Mouse (Mus musculus) cerebellum, postnatal 36 days (tissue): ENCODE measurements around the gene Wdr82.

Source experiments
- DNase-seq, 2 experiments: peaks; one replicate each; pipeline ENCODE4 v3.0.0; 2021 to 2022; ENCODE audit warnings: mixed read lengths in 2 of 2

Wdr82 gene

DNA sequence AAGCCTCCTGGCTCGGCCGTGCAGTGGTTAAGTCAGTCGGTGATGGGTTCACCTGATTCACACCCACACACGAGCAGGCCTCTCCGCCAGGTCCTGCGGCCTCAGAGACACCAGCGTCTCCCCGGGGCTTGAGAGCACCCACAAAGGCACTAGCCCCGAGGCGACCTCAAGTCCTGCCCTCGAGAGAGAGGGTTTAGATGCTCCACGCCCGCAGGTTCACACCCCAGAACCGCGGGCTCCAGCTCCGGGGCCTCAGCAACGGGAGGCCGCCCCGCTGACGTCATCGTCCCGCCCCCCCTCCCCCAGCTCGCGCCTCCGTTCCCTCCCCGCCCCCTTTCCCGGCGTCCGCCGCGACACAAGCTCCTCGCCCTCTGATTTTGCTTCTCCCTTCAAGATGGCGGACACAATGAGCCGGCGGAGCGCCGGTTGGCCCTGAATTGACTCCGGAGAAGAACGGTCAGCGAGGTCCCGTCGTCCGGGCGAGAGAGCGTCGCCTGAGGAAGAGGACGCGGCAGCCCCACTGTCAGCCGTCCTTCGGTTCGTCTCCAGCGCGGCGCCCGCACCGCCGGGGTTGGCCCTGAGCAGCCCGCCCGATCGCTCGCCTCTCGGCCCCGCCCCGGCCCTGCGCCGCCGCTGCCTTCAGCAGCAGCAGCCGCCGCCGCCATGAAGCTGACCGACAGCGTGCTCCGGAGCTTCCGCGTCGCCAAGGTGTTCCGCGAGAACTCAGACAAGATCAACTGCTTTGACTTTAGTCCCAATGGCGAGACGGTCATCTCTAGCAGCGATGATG, at the start of gene Wdr82:
Gene Wdr82 (plus strand): TSS at position 373 of the 790 bp plus-strand sequence.
- peak; percentile 88 to 92 for DNase-seq

DNA sequence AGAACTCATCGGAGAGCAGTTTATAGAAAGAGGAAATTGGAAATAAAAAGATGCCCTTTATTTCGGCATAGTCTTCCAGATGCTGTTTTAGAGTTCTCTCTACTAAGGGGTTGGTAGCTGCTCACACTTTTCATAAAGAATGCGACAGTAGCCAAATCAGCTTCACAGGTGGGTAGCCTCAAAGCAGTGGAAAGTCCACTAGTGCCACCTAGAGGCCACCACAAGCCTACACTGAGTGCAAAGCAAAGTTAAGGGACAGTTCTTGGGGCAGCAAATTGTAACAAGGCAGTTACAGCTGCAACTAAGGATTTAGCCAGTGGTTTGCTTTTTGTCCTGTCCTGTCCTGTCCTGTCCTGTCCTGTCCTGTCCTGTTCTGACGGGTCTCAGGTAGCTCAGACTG, 47.1 kb upstream of the Wdr82 start:
- DNase-seq, result peak; percentile 37 to 41

DNA sequence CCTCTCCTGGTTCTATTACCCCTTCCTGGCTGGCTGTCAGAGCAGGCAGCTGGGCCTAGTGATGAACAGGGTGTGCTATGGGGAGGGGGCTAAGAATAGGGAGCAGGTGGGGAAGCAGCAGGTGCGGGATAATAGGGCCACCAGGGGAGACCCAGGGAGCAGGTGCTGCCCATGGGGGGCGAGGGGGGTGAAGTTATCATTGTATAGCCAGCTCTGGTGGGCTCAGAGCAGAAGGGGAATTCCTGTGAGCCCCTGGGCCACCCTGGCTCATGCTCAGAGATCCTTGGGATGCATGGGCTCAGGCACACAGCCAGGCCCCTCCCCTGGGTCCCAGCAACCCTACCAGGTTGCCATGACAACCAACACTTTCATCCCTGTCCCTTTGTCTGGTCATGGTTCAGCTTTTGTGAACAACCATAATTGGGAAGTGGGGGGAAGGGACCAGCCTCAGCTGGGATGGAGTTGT, 43.9 kb upstream of the Wdr82 start:
- no peak for DNase-seq

DNA sequence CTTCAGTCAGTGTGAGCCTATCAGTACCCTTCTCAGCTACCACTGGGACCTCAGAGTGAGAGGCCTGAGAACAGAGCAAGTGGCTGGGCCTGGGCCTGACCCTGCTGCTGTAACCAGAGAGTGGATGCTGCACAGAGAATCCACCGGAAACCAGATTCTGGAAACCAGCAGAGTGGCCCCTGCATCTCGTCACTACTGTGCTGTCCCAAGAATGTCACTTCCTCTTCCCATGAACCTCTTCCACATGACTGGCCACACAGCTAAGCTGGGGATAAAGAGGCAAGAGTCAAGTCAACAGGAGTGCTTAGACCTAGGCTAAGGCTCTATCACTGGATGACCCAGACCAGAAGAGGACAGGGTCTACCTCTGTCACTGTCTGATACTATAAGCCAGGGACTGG, 41.7 kb upstream of the Wdr82 start:
- no peak for DNase-seq

DNA sequence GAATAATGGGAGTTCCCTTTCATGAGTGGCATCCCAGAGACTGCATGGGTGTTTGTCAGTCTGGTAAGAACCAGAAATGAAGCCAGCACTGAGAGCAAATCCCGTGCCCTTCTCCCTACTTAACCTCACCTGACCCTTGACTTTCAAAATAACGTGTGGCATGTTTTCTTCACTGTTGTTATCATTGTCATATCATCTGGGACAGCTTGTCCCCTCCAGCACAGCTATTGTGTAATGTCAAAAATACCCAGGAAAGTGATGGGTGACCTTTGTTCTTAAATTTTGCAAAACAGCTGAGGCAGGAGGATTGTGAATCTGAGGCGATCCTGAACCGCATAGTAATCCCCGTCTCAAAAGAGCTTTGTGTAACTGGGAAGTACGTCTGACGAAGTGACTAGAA, 40.5 kb upstream of the Wdr82 start:
- DNase-seq, result no peak

DNA sequence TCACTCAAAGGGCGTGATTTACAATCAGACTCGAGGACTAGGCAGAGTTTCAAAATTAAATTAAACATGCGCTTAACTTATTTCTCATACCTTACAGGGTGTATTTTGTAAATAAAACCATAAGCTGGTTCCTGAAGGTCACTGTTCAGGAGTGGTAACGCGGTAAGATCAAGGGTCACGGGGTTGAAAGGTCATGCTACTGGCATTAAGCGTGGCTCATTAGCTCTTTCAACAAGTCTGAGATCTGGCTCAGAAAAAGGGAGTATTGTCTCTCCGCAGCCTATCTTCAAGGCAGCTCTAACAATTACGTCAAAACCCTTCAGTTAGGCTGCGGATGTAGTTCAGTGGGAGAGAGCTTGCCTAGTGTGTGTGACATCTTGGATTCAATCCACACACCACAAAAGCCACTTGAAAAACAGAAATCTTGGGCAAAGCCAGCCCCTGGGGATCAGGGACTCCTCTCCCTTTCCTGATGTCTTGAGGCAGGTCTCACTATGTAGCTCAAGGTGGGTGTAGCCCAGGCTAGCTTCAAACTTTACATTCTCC, 33.0 kb upstream of the Wdr82 start:
- no peak for DNase-seq

DNA sequence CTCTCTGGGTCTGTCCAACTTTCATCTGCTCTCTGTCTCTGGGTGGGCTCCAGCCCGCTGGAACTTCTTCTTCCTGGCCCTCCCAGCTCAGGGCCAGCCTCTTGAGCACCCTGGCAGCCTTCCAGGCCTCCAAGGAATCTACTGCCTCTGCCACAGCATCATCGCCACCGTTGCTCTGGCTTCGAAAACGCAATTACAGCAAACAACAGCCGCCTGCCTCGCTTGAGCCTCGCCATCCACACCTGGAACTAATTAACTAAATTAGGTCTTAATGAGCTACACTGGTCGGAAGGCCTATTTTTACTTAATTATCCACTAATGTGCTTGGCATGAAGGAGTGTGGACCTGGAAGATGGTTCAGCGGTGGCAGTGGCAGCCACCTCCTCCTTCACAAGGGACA, 31.0 kb upstream of the Wdr82 start:
- DNase-seq, result peak; percentile 31

DNA sequence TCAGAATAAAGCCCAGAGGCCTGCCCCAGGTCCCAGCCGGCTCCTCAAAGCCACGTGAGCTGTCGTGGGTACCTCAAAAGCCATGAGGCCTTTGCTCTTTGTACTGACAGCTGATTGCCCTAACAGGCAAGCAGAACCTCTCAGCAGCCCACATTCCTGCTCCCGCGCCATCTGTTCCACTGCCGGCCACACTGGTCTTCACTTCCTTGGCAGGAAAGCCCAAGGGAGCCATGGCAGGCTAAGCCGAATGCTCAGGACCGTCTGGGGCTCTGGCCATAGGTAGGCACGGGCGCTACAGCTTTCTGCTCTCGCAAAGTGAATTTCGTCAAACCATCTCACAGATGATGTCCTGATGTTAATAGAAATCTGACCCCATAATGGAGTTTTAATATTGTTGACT, 28.8 kb upstream of the Wdr82 start:
- DNase-seq, result peak; percentile 72 to 74

DNA sequence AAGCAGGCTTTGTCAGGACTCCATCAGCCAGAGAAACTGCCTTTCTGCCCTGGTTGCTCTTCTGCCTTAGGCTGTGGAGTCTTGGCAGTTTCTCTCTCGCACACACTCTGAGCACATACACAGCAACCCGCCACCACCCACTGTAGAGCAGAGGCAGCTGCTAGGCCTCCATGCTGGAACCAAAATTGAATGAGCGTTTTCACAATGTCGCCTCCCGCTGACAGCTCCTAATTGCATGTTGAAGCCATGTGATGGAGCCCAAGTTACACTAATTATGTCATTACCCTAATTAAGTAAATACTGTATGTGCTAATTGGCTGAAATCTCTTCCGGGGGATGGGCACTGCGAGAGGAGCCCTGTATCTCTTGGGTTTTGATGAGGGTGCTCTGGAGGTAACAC, 26.6 kb upstream of the Wdr82 start:
- DNase-seq, result no peak

DNA sequence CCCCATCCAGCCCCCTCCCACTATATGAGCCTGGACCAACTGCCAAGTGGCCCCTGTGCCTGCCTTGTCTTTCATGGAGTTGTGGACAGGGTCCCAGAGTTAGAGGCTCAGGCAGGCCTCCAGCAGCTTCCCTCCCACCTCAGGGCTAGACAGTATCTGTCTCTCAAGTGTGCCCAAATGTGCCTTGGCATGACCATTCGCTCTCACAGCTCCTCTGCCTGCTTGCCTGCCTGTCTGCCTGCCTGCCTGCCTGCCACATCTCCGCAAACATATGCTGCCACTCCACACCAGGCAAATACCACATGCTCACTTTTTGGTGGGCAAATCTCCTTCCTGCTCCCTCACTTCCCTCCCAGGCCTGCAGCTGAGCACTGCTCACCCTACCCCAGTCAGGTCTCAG, 25.1 kb upstream of the Wdr82 start:
- no peak for DNase-seq

DNA sequence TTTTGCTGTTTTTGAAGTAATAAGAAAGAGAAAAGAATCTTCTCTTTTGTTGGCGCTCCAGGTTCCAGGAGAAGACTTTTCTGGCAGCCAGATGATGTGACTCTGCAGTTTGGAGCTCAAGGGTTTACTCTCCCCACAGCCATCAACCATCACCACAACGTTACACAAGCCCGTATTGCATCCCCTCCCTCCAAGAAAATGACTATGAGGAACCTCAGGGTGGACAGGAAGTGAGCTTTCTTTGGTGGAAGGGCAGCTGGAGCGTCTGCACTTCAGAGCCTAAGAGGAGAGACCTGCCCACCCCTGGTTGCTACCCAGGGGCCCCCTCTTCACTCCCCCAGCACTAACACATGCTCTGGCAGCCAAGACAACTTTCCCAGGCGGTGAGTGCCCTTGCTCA, 23.4 kb upstream of the Wdr82 start:
- no peak for DNase-seq

DNA sequence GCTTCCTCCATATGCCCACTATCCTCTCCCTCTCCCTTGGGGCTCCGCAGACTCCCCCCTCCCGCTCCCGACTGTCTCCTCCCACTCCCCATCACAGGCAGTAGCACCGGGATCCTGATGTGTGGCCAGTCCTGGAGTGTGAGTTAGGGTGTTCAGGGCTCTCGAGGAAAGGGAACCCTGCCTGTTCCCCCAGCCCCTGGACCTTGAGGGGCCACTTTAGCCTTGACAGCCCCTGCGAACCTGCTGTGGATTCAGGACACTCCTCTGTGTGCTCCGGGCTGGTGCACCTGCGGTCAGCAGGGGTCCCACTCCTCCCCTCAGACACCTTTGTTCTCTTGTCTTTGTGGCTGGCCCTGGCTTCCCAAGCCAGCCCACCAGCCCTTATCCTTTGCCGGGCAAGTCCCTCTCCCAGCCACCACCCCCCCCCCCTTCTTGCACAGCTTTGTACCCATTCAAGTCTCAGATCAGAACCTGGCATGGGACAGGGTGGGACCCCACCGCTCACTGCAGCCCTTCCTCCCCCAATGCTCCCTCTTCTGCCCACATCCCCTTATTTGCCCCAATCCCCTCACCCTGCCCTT, 22.8 kb upstream of the Wdr82 start:
- DNase-seq, result no peak

DNA sequence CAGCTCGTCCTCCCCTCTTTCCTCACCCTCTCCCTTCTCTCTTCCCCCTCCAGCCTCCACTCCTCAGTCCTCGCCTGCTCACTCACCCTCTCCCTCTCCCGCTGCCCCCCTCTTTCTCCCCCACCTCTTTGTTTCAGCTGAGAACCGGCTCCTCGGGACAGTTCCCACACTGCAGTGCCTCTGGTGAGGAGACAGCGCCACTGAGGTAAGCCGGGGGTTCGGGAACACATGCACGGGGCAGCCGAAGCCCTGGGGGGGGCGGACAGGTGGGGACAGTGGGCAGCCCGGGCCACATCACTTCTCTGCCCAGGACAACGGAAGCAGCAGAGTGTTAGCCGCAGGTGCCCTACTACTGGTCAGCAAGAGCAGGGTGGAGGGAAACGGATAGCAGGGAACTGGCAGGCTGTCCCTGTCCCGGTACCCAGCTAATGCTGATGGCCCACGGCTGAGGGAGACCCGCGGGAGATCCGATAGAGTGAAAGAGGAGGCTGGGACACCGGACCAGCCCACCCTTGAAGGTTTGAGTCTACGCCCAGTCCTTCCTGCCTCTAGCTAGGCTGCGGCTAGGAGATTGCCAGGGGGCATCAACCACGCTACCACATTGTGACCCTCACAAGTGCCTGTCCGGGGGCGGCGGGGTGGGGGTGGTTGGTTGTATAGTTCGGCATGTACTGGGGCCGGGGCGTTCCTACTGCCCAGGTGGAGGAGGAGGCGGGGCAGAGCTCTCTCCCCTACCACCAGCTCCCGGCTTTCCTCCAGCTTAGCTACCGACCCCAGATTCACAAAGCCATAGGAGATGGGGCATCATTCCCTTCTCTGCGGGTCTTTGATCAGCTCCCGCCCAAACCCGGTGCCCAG, 22.0 kb upstream of the Wdr82 start:
- no peak for DNase-seq

DNA sequence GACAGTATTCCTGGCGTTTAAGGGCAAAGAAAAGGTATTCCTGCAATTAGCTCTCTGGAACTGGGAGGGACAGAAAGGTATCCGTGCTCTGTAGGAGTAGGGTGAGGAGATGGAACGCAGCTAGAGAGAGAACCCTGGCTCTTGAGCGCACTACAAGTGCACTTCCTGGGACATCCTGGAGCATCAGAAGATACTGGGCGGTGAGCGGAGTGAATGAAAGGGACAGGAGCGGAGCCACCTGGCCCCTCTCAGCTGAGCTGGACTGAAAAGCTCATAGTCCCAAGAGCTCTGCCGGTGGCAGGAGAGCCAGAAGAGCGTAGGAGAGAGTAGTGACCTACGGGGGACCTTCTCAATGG, 21.4 kb upstream of the Wdr82 start:
- DNase-seq, result no peak

DNA sequence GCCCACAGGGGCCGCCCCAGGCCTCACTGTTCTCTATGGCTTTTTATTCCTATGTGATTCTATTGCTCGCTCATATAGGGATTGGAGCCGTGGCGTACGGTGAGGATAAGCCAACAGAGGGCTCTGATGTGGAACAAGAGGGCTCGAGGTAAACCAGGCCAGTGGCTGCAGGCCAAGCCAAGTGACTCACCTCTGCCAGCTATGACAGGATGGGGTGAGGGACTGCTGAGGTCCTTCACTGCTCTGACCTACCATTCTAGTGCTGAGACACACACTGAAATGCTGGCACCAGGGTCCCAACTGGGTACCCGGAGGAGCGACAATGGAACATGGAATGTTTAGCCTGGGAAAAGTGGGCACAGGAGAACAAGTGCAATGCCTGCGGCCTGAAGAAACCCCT, 16.6 kb upstream of the Wdr82 start:
- DNase-seq, result peak; percentile 48 to 57

DNA sequence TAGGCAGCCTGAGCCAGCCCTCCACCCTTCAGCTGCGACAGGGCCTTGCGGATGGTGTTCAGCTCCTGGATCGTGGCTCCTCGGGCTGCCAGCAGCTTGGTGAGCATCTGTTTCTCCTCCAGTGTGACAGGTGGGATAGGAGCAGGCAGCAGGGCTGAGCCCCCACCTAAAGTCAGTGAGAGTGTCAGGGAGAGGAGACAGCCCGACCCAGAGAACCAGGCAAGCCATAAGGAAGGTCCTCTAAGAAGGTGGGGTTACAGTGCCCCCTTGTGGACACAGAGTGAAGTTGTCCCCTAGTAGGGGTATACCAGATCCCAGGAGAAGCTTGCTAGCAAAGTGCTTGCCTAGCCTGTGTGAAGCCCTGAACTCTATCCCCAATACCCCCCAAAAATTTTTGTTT, 14.3 kb upstream of the Wdr82 start:
- peak; percentile 68 to 76 for DNase-seq

DNA sequence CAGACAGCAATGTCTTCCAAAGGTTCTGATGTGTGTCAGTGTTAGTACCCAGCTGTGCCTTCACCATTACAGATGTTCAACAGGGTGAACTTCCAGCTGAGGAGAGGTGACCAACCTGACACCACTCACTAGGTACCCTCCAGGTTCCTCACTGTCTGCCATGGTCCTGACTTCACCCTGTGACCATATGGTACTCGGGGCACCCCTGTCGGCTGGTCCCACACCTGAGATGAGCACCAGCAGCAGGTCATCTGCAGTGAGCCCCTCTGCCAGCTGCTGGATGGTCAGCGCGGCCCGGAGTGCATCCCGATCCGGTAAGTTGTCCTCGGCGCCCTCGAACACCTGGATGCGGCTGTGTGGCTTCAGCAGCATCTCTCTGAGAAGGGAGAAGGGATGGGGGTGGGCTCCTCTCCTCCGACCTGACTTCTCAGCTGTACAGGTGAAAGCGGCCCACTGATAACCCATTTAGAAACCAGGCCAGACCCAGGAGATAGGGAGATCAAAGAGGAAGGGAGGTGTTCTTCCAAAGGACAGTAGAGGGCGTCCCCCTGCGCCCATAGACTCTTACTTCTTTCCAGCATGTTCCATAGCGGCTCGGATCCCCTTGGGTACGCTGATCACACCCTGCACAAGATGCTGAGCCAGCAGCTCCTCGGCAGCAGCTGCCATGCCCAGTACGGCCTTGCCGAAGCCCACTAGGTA, 13.7 kb upstream of the Wdr82 start:
- no peak for DNase-seq

DNA sequence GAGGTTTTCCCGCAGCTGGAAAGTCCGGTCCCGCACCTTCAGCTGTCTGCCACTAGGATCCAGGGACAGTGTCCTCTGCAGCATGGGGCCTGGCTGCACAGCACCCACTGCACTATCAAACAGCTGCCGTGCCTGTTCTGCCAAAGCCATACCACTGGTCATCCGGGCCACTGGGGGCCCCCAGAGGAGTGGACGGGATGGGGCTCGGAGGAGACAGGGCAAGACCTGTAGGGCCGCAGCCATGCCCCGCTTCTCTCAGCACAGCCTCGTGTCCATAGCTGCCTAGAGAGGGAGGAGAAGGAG, 13.2 kb upstream of the Wdr82 start:
- no peak for DNase-seq

DNA sequence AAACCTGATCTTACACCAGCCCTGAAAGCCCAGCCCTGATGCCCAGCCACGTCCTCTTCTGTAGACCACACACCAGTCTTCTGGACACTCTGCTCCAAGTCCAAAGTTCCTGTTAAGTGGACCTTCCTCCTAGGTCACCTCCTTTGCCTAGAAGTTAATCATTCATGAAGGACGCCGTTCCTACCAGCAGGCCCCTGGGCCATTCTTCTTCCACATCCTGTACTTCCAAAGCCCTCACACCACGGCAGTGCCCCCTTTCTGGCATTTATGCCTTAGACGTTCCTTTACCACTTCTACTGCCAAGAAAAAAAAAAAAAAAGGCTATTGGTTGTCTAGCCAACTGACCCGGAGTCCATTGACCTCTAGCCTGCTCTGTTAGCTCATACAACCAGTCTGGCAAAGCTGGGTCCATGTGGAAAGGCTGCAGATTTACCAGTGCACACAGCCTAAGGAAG, 12.7 kb upstream of the Wdr82 start, which contains the start of gene Glyctk:
Gene Glyctk (minus strand): TSS at position 102 of the 455 bp plus-strand sequence.
- DNase-seq, result no peak

DNA sequence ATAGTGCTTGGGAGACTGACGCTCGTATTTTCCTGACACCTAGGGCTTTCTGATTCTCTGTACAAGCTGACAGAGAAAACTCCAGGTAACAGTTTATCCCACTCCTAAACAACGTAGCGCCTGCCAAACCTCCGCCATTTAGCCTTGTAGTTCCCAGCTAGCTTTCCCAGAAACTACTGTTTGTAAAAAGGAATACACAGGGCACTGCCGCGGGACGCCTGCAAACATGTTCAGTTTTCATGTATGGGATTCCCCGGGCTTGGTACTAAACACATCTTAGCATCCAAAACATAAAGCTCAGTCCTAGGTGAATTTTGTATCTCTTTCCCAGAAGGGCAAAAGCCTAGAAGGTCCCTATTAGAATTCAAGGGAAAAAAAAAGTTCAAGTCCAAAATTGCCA, 11.5 kb upstream of the Wdr82 start:
- DNase-seq, result no peak

DNA sequence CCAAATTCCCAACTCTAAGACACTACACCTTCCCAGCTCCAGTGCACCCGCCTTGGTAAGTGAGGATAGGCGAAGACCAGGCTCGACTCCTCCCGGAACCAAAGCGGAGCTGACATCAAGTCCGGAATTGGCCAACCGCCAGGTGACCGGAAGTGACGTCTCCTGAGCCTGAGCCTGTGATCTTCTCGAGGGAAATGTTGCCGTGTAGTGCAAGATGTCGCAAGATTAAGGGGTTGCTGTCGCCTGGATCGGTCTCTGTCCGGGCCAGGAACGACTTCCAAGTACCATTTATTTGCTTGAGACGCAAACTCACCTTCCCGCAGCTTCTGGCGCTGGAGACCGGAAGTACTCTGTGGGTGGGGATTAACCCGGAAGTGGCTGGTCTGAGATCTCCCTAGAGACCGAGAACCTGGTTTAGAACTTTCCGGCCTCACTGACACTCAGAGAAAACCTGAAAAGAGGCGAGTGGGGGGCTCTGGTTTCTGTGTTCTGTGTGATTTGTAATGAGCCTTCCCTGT, 10.9 kb upstream of the Wdr82 start:
- DNase-seq, result peak; percentile 99 to 100

DNA sequence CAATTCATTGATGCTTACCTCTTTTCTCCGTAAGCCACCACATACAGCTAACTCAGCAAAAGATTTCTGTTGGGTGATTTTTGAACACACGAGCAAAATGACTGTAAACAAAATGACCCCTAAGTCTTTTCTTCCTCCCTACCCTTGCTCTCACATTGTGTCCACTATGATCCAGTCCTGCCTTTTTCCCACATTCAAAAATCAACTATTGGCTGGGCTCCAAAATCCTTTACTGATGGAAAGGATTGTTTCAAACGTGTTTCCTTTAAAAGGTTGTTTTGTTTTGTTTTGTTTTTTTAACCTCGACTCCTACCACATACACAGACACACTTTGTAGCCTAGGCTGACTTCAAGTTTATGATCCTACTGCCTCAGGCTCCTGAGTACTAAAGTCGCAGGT, 10.3 kb upstream of the Wdr82 start:
- DNase-seq, result no peak

DNA sequence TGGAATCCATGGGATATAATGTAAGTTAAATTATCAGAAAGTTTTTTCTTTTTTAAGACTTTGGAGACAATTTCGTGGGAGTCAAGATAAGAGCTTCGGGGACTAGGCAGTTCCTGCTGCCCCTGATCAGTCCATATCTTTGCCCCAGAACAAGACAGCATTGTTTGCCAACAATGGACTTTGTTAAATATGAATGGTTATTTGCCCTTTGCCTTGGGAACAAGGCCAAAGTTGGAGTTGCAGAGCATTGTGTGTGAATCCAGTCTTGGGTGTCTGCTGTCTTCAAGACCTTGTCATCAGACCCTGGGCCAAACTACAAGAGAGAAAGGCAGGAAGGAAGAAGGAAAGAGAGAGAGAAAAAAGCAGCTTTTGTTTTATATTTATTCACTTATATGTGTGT, 4.0 kb upstream of the Wdr82 start:
- DNase-seq, result no peak
